Mouse (Mus musculus): Measurements from ENCODE around the gene Rassf2.

The Rassf2 gene

GRCm38 (mm10) chr2:132029646-132030417, at the start of gene Rassf2:
Gene Rassf2, minus strand, starts transcription at chr2:132030258.
- DNase-seq (ENCODE audit: low spot score): peak; percentile 94

- DNase-seq (ENCODE audit: low spot score): no peak
Observed at GRCm38 (mm10) chr2:132079139-132079538, 49.1 kb upstream of the Rassf2 start.

GRCm38 (mm10) chr2:132073052-132073451, 43.0 kb upstream of the Rassf2 start:
- no peak for DNase-seq (ENCODE audit: low spot score)

GRCm38 (mm10) chr2:132069985-132070735, 40.1 kb upstream of the Rassf2 start:
- no peak for DNase-seq (ENCODE audit: low spot score)

- DNase-seq (ENCODE audit: low spot score): no peak
Observed at GRCm38 (mm10) chr2:132064185-132064831, 34.2 kb upstream of the Rassf2 start.

GRCm38 (mm10) chr2:132063776-132064175, 33.7 kb upstream of the Rassf2 start:
- no peak for DNase-seq (ENCODE audit: low spot score)

- no peak for DNase-seq (ENCODE audit: low spot score)
Observed at GRCm38 (mm10) chr2:132061884-132062283, 31.8 kb upstream of the Rassf2 start.

- DNase-seq (ENCODE audit: low spot score): no peak
Observed at GRCm38 (mm10) chr2:132059919-132060318, 29.9 kb upstream of the Rassf2 start.

GRCm38 (mm10) chr2:132055349-132055753, 25.3 kb upstream of the Rassf2 start:
- DNase-seq (ENCODE audit: low spot score): no peak

- DNase-seq (ENCODE audit: low spot score): no peak
Observed at GRCm38 (mm10) chr2:132053824-132054223, 23.8 kb upstream of the Rassf2 start.

GRCm38 (mm10) chr2:132051798-132052197, 21.7 kb upstream of the Rassf2 start:
- no peak for DNase-seq (ENCODE audit: low spot score)

GRCm38 (mm10) chr2:132049921-132050320, 19.9 kb upstream of the Rassf2 start:
- peak; percentile 53 for DNase-seq (ENCODE audit: low spot score)

- peak; percentile 40 for DNase-seq (ENCODE audit: low spot score)
Observed at GRCm38 (mm10) chr2:132049491-132049890, 19.4 kb upstream of the Rassf2 start.

- DNase-seq (ENCODE audit: low spot score): peak; percentile 23
Observed at GRCm38 (mm10) chr2:132048143-132048772, 18.2 kb upstream of the Rassf2 start.

GRCm38 (mm10) chr2:132047364-132047763, 17.3 kb upstream of the Rassf2 start:
- no peak for DNase-seq (ENCODE audit: low spot score)

- DNase-seq (ENCODE audit: low spot score): no peak
Observed at GRCm38 (mm10) chr2:132046659-132047058, 16.6 kb upstream of the Rassf2 start.

- no peak for DNase-seq (ENCODE audit: low spot score)
Observed at GRCm38 (mm10) chr2:132044320-132045274, 14.5 kb upstream of the Rassf2 start.

GRCm38 (mm10) chr2:132043101-132043621, 13.1 kb upstream of the Rassf2 start:
- no peak for DNase-seq (ENCODE audit: low spot score)

- DNase-seq (ENCODE audit: low spot score): no peak
Observed at GRCm38 (mm10) chr2:132039894-132040293, 9.8 kb upstream of the Rassf2 start.

- DNase-seq (ENCODE audit: low spot score): no peak
Observed at GRCm38 (mm10) chr2:132036326-132036725, 6.3 kb upstream of the Rassf2 start.

GRCm38 (mm10) chr2:132035470-132035835, 5.4 kb upstream of the Rassf2 start:
- no peak for DNase-seq (ENCODE audit: low spot score)

All from yolk sac, embryonic 10.5 days (tissue).